Mouse (Mus musculus) lung, embryonic 16.5 days (tissue): Measurements from ENCODE around the gene Tmem132d. TPM values are rescaled to one million over a fixed set of nuclear protein-coding genes. Genes with fewer than 3 reads are reported as not detected.
"Not testable (repeated sequence)": the region's sequence is repeated elsewhere in the genome, so short reads cannot be mapped to it uniquely, and the experiment has no call there.

Source experiments
- ATAC-seq: fragments of 200-750 bp; cut with Nextera tagmentation; 2 replicates; pipeline ENCODE4 v1.8.0; 2017; ENCODE audit warnings: low read depth, mild to moderate bottlenecking, moderate library complexity
- H3K27ac ChIP-seq: fragments of 300-500 bp; sonication (generic); 2 replicates; pipeline ENCODE4 v1.5.1; 2014; ENCODE audit warnings: mild to moderate bottlenecking, control low read depth, low read length
- H3K27me3 ChIP-seq: fragments of 300-500 bp; sonication (generic); 2 replicates; pipeline ENCODE4 v1.6.1; 2014; ENCODE audit warnings: low read depth, low read length, mixed read lengths; ENCODE audit not compliant: control insufficient read depth, insufficient read depth
- H3K36me3 ChIP-seq: fragments of 300-500 bp; sonication (generic); 2 replicates; pipeline ENCODE4 v1.6.1; 2014; ENCODE audit warnings: low read length; ENCODE audit not compliant: control insufficient read depth, insufficient read depth
- H3K4me1 ChIP-seq: fragments of 300-500 bp; sonication (generic); replicated peaks from 2 replicates; pipeline ENCODE4 v1.6.1; 2014; ENCODE audit warnings: low read length, mixed read lengths; ENCODE audit not compliant: control insufficient read depth, insufficient read depth
- H3K4me2 ChIP-seq: fragments of 300-500 bp; sonication (generic); 2 replicates; pipeline ENCODE4 v1.6.1; 2014; ENCODE audit warnings: low read depth, low read length, control low read depth
- H3K4me3 ChIP-seq: fragments of 300-500 bp; sonication (generic); 2 replicates; pipeline ENCODE4 v1.5.1; 2014; ENCODE audit warnings: mild to moderate bottlenecking, low read length, control low read depth
- H3K9ac ChIP-seq: fragments of 300-500 bp; sonication (generic); 2 replicates; pipeline ENCODE4 v1.6.1; 2014; ENCODE audit warnings: low read length, control low read depth
- H3K9me3 ChIP-seq: fragments of 300-500 bp; sonication (generic); 2 replicates; pipeline ENCODE4 v1.6.1; 2016; ENCODE audit warnings: low read length; ENCODE audit not compliant: control insufficient read depth
- WGBS: fragments of 180-500 bp; shearing (Covaris S2); extraction: QIAGEN DNeasy Blood & Tissue Kit; methylation state at CpG from one replicate; pipeline ENCODE4 v1.1.7; 2014; 5-methylcytosine and 5-hydroxymethylcytosine counted together
- polyA plus RNA-seq: library from polyadenylated mRNA; unstranded; fragments of >200 nt; fragmentation: Nextera tagmentation; extraction: Ambion mirVana; gene quantifications from 2 replicates; pipeline ENCODE4 v1.2.1, GENCODE M21; 2015

Gene Tmem132d
- polyA plus RNA-seq, 1 experiment from 2014 or later, result 0.98 TPM

GRCm38 (mm10) chr5:128004666-128005065 is 428.2 kb downstream of the Tmem132d start:
- 63% methylated on average over 9 of the region's 9 CpGs for WGBS
- Histone ChIP-seq H3K9ac (no peak overlapping the region), H3K27me3 (no peaks in the 10 kb centered on the region)

GRCm38 (mm10) chr5:127996526-127997245 is 436.2 kb downstream of the Tmem132d start:
- H3K27ac ChIP-seq, result no peak overlapping the region
- no peaks in the 10 kb centered on the region for H3K27me3 ChIP-seq
- no peaks in the 10 kb centered on the region for H3K4me1 ChIP-seq
- no peak overlapping the region for H3K4me3 ChIP-seq
- no peaks in the 10 kb centered on the region for H3K9me3 ChIP-seq
- 66% methylated on average over 10 of the region's 10 CpGs for WGBS
- no peak for ATAC-seq
- H3K4me2 ChIP-seq, result no peak overlapping the region
- no peak overlapping the region for H3K9ac ChIP-seq
- no peaks in the 10 kb centered on the region for H3K36me3 ChIP-seq

More at GRCm38 (mm10) chr5:128004666-128005065, 428.2 kb downstream of the Tmem132d start:
- ATAC-seq, result no peak
- Histone ChIP-seq H3K4me1 (no peaks in the 10 kb centered on the region), H3K27ac (no peak overlapping the region), H3K4me2 (no peak overlapping the region), H3K36me3 (no peaks in the 10 kb centered on the region), H3K4me3 (no peak overlapping the region), H3K9me3 (no peaks in the 10 kb centered on the region)

- no peaks in the 10 kb centered on the region for H3K9me3 ChIP-seq
- no peaks in the 10 kb centered on the region for H3K27me3 ChIP-seq
- H3K36me3 ChIP-seq, result no peaks in the 10 kb centered on the region
- WGBS, result 69% methylated on average over 3 of the region's 3 CpGs
- no peak overlapping the region for H3K4me2 ChIP-seq
- no peak for ATAC-seq
- H3K9ac ChIP-seq, result no peak overlapping the region
- H3K27ac ChIP-seq, result no peak overlapping the region
- H3K4me1 ChIP-seq, result no peaks in the 10 kb centered on the region
- no peak overlapping the region for H3K4me3 ChIP-seq
Observed at GRCm38 (mm10) chr5:127993460-127993859, 439.4 kb downstream of the Tmem132d start.

GRCm38 (mm10) chr5:127990826-127991225 is 442.1 kb downstream of the Tmem132d start:
- Histone ChIP-seq H3K9me3 (no peaks in the 10 kb centered on the region), H3K4me1 (no peaks in the 10 kb centered on the region), H3K27ac (no peak overlapping the region), H3K36me3 (no peaks in the 10 kb centered on the region), H3K27me3 (no peaks in the 10 kb centered on the region), H3K4me2 (no peak overlapping the region), H3K4me3 (no peak overlapping the region), H3K9ac (no peak overlapping the region)
- no peak for ATAC-seq
- 74% methylated on average over 5 of the region's 5 CpGs for WGBS

- not testable (repeated sequence) for H3K27ac ChIP-seq, H3K36me3 ChIP-seq, H3K4me3 ChIP-seq, H3K4me2 ChIP-seq, H3K9ac ChIP-seq, H3K27me3 ChIP-seq, H3K4me1 ChIP-seq, ATAC-seq, H3K9me3 ChIP-seq
- WGBS, result 51% methylated on average over 6 of the region's 6 CpGs
Observed at GRCm38 (mm10) chr5:127980003-127980358, 452.9 kb downstream of the Tmem132d start.

- H3K4me3 ChIP-seq, result no peak overlapping the region
- no peaks in the 10 kb centered on the region; the same call in 1 of the 2 replicates for H3K9me3 ChIP-seq
- H3K27ac ChIP-seq, result no peak overlapping the region
- H3K36me3 ChIP-seq, result no peaks in the 10 kb centered on the region
- ATAC-seq, result no peak
- no peak overlapping the region for H3K4me2 ChIP-seq
- no peak overlapping the region for H3K9ac ChIP-seq
- 44% methylated on average over 6 of the region's 6 CpGs for WGBS
- H3K27me3 ChIP-seq, result no peaks in the 10 kb centered on the region
- no peaks in the 10 kb centered on the region for H3K4me1 ChIP-seq
Observed at GRCm38 (mm10) chr5:127979329-127980002, 453.4 kb downstream of the Tmem132d start.

GRCm38 (mm10) chr5:127976661-127977060 is 456.2 kb downstream of the Tmem132d start:
- H3K9ac ChIP-seq, result no peak overlapping the region
- H3K4me1 ChIP-seq, result no peaks in the 10 kb centered on the region
- H3K36me3 ChIP-seq, result no peaks in the 10 kb centered on the region
- no peak overlapping the region for H3K4me2 ChIP-seq
- WGBS, result 70% methylated on average over 10 of the region's 10 CpGs
- H3K27me3 ChIP-seq, result no peaks in the 10 kb centered on the region
- H3K9me3 ChIP-seq, result no peaks in the 10 kb centered on the region; the same call in none of the 2 replicates
- no peak overlapping the region for H3K4me3 ChIP-seq
- H3K27ac ChIP-seq, result no peak overlapping the region
- no peak for ATAC-seq

GRCm38 (mm10) chr5:127965700-127966099 is 467.2 kb downstream of the Tmem132d start:
- Histone ChIP-seq H3K4me3 (no peak overlapping the region), H3K4me1 (no peaks in the 10 kb centered on the region), H3K27ac (no peak overlapping the region), H3K9me3 (no peaks in the 10 kb centered on the region; the same call in 1 of the 2 replicates), H3K36me3 (no peaks in the 10 kb centered on the region), H3K9ac (no peak overlapping the region), H3K4me2 (no peak overlapping the region), H3K27me3 (no peaks in the 10 kb centered on the region)
- WGBS, result 86% methylated on average over 3 of the region's 3 CpGs
- no peak for ATAC-seq

GRCm38 (mm10) chr5:127962656-127963055 is 470.2 kb downstream of the Tmem132d start:
- ATAC-seq, result no peak

More at GRCm38 (mm10) chr5:127962656-127963055, 470.2 kb downstream of the Tmem132d start:
- Histone ChIP-seq H3K4me1 (no peaks in the 10 kb centered on the region), H3K9ac (no peak overlapping the region), H3K4me2 (no peak overlapping the region), H3K27me3 (no peaks in the 10 kb centered on the region), H3K4me3 (no peak overlapping the region), H3K27ac (no peak overlapping the region), H3K9me3 (no peaks in the 10 kb centered on the region; the same call in 1 of the 2 replicates), H3K36me3 (no peaks in the 10 kb centered on the region)
- 84% methylated on average over 4 of the region's 4 CpGs for WGBS
